Mouse (Mus musculus) MEL (cell line): ENCODE measurements around the gene Gm11172. TPM values are rescaled to one million over a fixed set of nuclear protein-coding genes. Genes with fewer than 3 reads are reported as not detected.

Source experiments
- DNase-seq: peaks from one replicate; pipeline ENCODE4 v3.0.0; 2011; ENCODE audit warnings: low read depth, low spot score
- H3K27ac ChIP-seq: 2 replicates; pipeline ENCODE4 v1.5.1; 2012; ENCODE audit warnings: low read depth, mild to moderate bottlenecking, control low read depth, low read length, moderate library complexity; ENCODE audit not compliant: control insufficient read depth
- H3K27me3 ChIP-seq, 2 experiments: fragments of 150-350 bp in 1 of 2; sonication (generic) in 1 of 2; 2 replicates each; pipeline ENCODE4 v1.6.1; 2012; ENCODE audit warnings: low read length in 2 of 2, mild to moderate bottlenecking in 2 of 2, improper control_type of control experiment in 1 of 2, moderate library complexity in 1 of 2; ENCODE audit not compliant: insufficient read depth in 2 of 2, control insufficient read depth in 1 of 2
- H3K36me3 ChIP-seq, 2 experiments: 2 replicates each; pipeline ENCODE4 v1.6.1; 2012 to 2014; ENCODE audit warnings: low read length in 2 of 2, improper control_type of control experiment in 1 of 2, inconsistent platforms in 1 of 2, mild to moderate bottlenecking in 1 of 2; ENCODE audit not compliant: insufficient read depth in 2 of 2, control insufficient read depth in 1 of 2
- H3K4me1 ChIP-seq, 2 experiments: fragments of 150-350 bp in 1 of 2; sonication (generic) in 1 of 2; 2 replicates each; pipeline ENCODE4 v1.6.1; 2012; ENCODE audit warnings: low read length in 2 of 2, improper control_type of control experiment in 1 of 2, mild to moderate bottlenecking in 1 of 2; ENCODE audit not compliant: insufficient read depth in 2 of 2, control insufficient read depth in 1 of 2
- H3K4me3 ChIP-seq, 2 experiments: fragments of 150-350 bp in 1 of 2; sonication (generic) in 1 of 2; 2 replicates each; pipeline ENCODE4 v1.5.1; 2012; ENCODE audit warnings: low read depth in 2 of 2, low read length in 2 of 2, mild to moderate bottlenecking in 2 of 2, moderate library complexity in 2 of 2, control low read depth in 1 of 2, improper control_type of control experiment in 1 of 2; ENCODE audit not compliant: control insufficient read depth in 1 of 2, insufficient read depth in 1 of 2
- H3K79me2 ChIP-seq: 2 replicates; pipeline ENCODE4 v1.6.1; 2012; ENCODE audit warnings: mild to moderate bottlenecking, low read length, moderate library complexity; ENCODE audit not compliant: control insufficient read depth, poor library complexity, insufficient read depth
- H3K9ac ChIP-seq: 2 replicates; pipeline ENCODE4 v1.6.1; 2012; ENCODE audit warnings: low read depth, mild to moderate bottlenecking, control low read depth, low read length, moderate library complexity; ENCODE audit not compliant: control insufficient read depth, poor library complexity, severe bottlenecking
- H3K9me3 ChIP-seq: fragments of 150-350 bp; sonication (generic); replicated peaks from 2 replicates; pipeline ENCODE4 v1.6.1; 2012; ENCODE audit warnings: mild to moderate bottlenecking, low read length, improper control_type of control experiment, moderate library complexity; ENCODE audit not compliant: insufficient read depth
- BHLHE40 ChIP-seq: IDR thresholded peaks from 2 replicates; pipeline ENCODE4 v1.6.1; 2012; ENCODE audit warnings: low read depth, mild to moderate bottlenecking, inconsistent platforms, low read length, improper control_type of control experiment, borderline replicate concordance
- CHD1 ChIP-seq: IDR thresholded peaks from 2 replicates; pipeline ENCODE4 v1.6.1; 2012; ENCODE audit warnings: low read depth, mild to moderate bottlenecking, inconsistent platforms, low read length, improper control_type of control experiment
- CHD2 ChIP-seq: IDR thresholded peaks from 2 replicates; pipeline ENCODE4 v1.6.1; 2011; ENCODE audit warnings: low read length, improper control_type of control experiment
- CTCF ChIP-seq, 3 experiments: IDR thresholded peaks in 2 of 3; conservative IDR thresholded peaks in 1 of 3; 2 replicates each; pipeline ENCODE4 v1.5.1; 2011 to 2012; ENCODE audit warnings: low read length in 3 of 3, low read depth in 2 of 3, mild to moderate bottlenecking in 2 of 3, improper control_type of control experiment in 1 of 3, inconsistent platforms in 1 of 3, mixed read lengths in 1 of 3, moderate library complexity in 1 of 3; ENCODE audit not compliant: control insufficient read depth in 1 of 3, insufficient read depth in 1 of 3, poor library complexity in 1 of 3, severe bottlenecking in 1 of 3
- E2F4 ChIP-seq: IDR thresholded peaks from 2 replicates; pipeline ENCODE4 v1.6.1; 2011; ENCODE audit warnings: low read depth, low read length, improper control_type of control experiment, borderline replicate concordance
- ELF1 ChIP-seq: IDR thresholded peaks from 2 replicates; pipeline ENCODE4 v1.6.1; 2014; ENCODE audit warnings: low read depth, mild to moderate bottlenecking, inconsistent platforms, low read length, improper control_type of control experiment, moderate library complexity
- EP300 ChIP-seq, 2 experiments: IDR thresholded peaks; 2 replicates each; pipeline ENCODE4 v1.6.1; 2011; ENCODE audit warnings: improper control_type of control experiment in 2 of 2, low read length in 2 of 2, low read depth in 1 of 2, mild to moderate bottlenecking in 1 of 2
- ETS1 ChIP-seq: IDR thresholded peaks from 2 replicates; pipeline ENCODE4 v1.6.1; 2012; ENCODE audit warnings: low read depth, mild to moderate bottlenecking, inconsistent platforms, low read length, improper control_type of control experiment, moderate library complexity
- GATA1 ChIP-seq: IDR thresholded peaks from 2 replicates; pipeline ENCODE4 v1.6.1; 2011; ENCODE audit warnings: low read depth, low read length, improper control_type of control experiment
- HCFC1 ChIP-seq: IDR thresholded peaks from 2 replicates; pipeline ENCODE4 v1.6.1; 2012; ENCODE audit warnings: low read depth, mild to moderate bottlenecking, inconsistent platforms, low read length, improper control_type of control experiment, moderate library complexity
- MAFK ChIP-seq: IDR thresholded peaks from 2 replicates; pipeline ENCODE4 v1.6.1; 2011; ENCODE audit warnings: low read depth, mild to moderate bottlenecking, low read length, improper control_type of control experiment, borderline replicate concordance
- MAX ChIP-seq: IDR thresholded peaks from 2 replicates; pipeline ENCODE4 v1.6.1; 2011; ENCODE audit warnings: low read length, improper control_type of control experiment
- MAZ ChIP-seq: IDR thresholded peaks from 2 replicates; pipeline ENCODE4 v1.6.1; 2012; ENCODE audit warnings: low read depth, mild to moderate bottlenecking, inconsistent platforms, low read length, improper control_type of control experiment
- MEF2A ChIP-seq: IDR thresholded peaks from 2 replicates; pipeline ENCODE4 v1.6.1; 2014; ENCODE audit warnings: low read depth, mild to moderate bottlenecking, inconsistent platforms, low read length, improper control_type of control experiment; ENCODE audit not compliant: poor library complexity, insufficient replicate concordance, severe bottlenecking; ENCODE audit errors: extremely low read depth
- MXI1 ChIP-seq: IDR thresholded peaks from 2 replicates; pipeline ENCODE4 v1.6.1; 2011; ENCODE audit warnings: mild to moderate bottlenecking, low read depth, low read length, improper control_type of control experiment
- MYB ChIP-seq: IDR thresholded peaks from 2 replicates; pipeline ENCODE4 v1.6.1; 2011; ENCODE audit warnings: mild to moderate bottlenecking, low read depth, low read length, improper control_type of control experiment
- MYC ChIP-seq: IDR thresholded peaks from 2 replicates; pipeline ENCODE4 v1.6.1; 2011; ENCODE audit warnings: low read depth, mild to moderate bottlenecking, low read length, improper control_type of control experiment, moderate library complexity
- POLR2AphosphoS2 ChIP-seq: IDR thresholded peaks from 2 replicates; pipeline ENCODE4 v1.6.1; 2011; ENCODE audit warnings: low read length, improper control_type of control experiment
- RAD21 ChIP-seq: IDR thresholded peaks from 2 replicates; pipeline ENCODE4 v1.6.1; 2011; ENCODE audit warnings: mild to moderate bottlenecking, low read depth, low read length, improper control_type of control experiment
- RCOR1 ChIP-seq: IDR thresholded peaks from 2 replicates; pipeline ENCODE4 v1.6.1; 2012; ENCODE audit warnings: low read depth, mild to moderate bottlenecking, inconsistent platforms, low read length, improper control_type of control experiment
- SIN3A ChIP-seq: IDR thresholded peaks from 2 replicates; pipeline ENCODE4 v1.6.1; 2012; ENCODE audit warnings: low read length, improper control_type of control experiment, inconsistent platforms
- SMC3 ChIP-seq: IDR thresholded peaks from 2 replicates; pipeline ENCODE4 v1.6.1; 2011; ENCODE audit warnings: low read depth, low read length, improper control_type of control experiment
- TBP ChIP-seq: IDR thresholded peaks from 2 replicates; pipeline ENCODE4 v1.8.0; 2011; ENCODE audit warnings: low read depth, low read length, improper control_type of control experiment
- ZC3H11A ChIP-seq: IDR thresholded peaks from 2 replicates; pipeline ENCODE4 v1.6.1; 2012; ENCODE audit warnings: low read depth, mild to moderate bottlenecking, inconsistent platforms, low read length, improper control_type of control experiment
- ZKSCAN1 ChIP-seq: IDR thresholded peaks from 2 replicates; pipeline ENCODE4 v1.6.1; 2012; ENCODE audit warnings: low read depth, mild to moderate bottlenecking, inconsistent platforms, low read length, improper control_type of control experiment, moderate library complexity
- ZNF384 ChIP-seq: IDR thresholded peaks from 2 replicates; pipeline ENCODE4 v1.6.1; 2012; ENCODE audit warnings: low read depth, mild to moderate bottlenecking, inconsistent platforms, low read length, improper control_type of control experiment
- polyA plus RNA-seq, 2 experiments: library from polyadenylated mRNA; stranded (reverse) in 1 of 2; unstranded in 1 of 2; fragments of >175 nt in 1 of 2; fragments of >200 nt in 1 of 2; gene quantifications; 2 replicates each; pipeline versions ENCODE4 v1.2.1 to v1.2.4; 2012; ENCODE audit warnings: low replicate concordance in 2 of 2, low read depth in 1 of 2; ENCODE audit not compliant: insufficient read length in 2 of 2, insufficient read depth in 1 of 2, missing spikeins in 1 of 2
- total RNA-seq: library from RNA; depleted of rRNA; stranded (reverse); fragments of 300-350 nt; gene quantifications from 2 replicates; pipeline ENCODE4 v1.2.3, GENCODE M21; 2012

Gm11172 gene
- total and polyA plus RNA-seq, 3 experiments, result not detected

- TF ChIP-seq MAFK, result no peak
- no peak for TF ChIP-seq MEF2A
- TF ChIP-seq ELF1, result no peak
- TF ChIP-seq E2F4, result no peak
- TF ChIP-seq CHD2, result no peak
- TF ChIP-seq ZKSCAN1, result no peak
- TF ChIP-seq ZC3H11A, result no peak
- TF ChIP-seq CTCF (IDR thresholded peaks at IDR 0.05 in 2 of 3, conservative IDR thresholded peaks at IDR 0.05 in 1 of 3; ENCODE audit: control insufficient read depth in 1 of 3, insufficient read depth in 1 of 3, low read depth in 2 of 3, low read length in 3 of 3, poor library complexity in 1 of 3, severe bottlenecking in 1 of 3), result peak in 1 of 3 experiments; percentile 1; a peak in 1 of 6 replicates
- TF ChIP-seq POLR2AphosphoS2, result no peak
- no peak for TF ChIP-seq ZNF384
Measured at GRCm38 (mm10) chr16:10785371-10786231, 27.1 kb upstream of the Gm11172 start, which contains the start of gene Socs1 (continued).

DNA sequence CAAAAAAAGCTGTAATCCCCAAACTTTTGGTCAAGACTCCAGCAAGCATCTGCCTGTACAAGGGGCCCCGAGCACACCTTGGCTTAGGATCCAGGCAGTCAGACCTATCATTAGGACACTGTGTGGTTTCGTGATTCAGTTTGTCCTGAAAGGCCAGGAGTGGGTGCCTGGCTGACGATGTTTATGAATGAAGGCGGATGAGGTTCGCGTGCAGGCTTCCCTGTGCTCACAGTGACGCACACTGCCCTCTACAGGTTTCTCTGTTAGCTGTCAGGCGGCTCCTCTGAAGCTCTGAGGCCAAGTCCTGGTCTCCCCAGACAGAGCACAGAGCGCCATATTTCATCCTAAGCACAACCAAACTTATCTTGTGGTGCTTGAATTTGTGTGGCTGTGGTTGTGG, 26.4 kb upstream of the Gm11172 start:
- Histone ChIP-seq H3K9me3 (no peaks in the 10 kb centered on the region), H3K27me3 (peaks cover 0 to 4% of the 10 kb centered on the region in 2 experiments; a peak in 2 of 4 replicates), H3K4me3 (peak overlapping the region; percentile 95 to 100), H3K36me3 (no peaks in the 10 kb centered on the region), H3K4me1 (peaks cover 0 to 3% of the 10 kb centered on the region in 2 experiments; a peak in 1 of 4 replicates), H3K9ac (peak overlapping the region; percentile 86), H3K79me2 (no peaks in the 10 kb centered on the region; the same call in 1 of the 2 replicates), H3K27ac (peak overlapping the region; percentile 72)
- TF ChIP-seq ETS1 (no peak; the same call in 1 of the 2 replicates), MAFK (no peak), MYB (no peak), CHD1 (no peak), ZC3H11A (peak; percentile 75), BHLHE40 (peak; percentile 19; the same call in 1 of the 2 replicates), SMC3 (peak; percentile 88), MXI1 (peak; percentile 88), HCFC1 (peak; percentile 45; the same call in 1 of the 2 replicates), EP300 (IDR thresholded peaks at IDR 0.05; ENCODE audit: low read depth in 1 of 2, low read length in 2 of 2) (no peak), ZNF384 (no peak), MAZ (peak; percentile 49; the same call in 1 of the 2 replicates), GATA1 (no peak), SIN3A (peak; percentile 89), MAX (peak; percentile 72), RAD21 (peak; percentile 87), MYC (peak; percentile 76), POLR2AphosphoS2 (no peak), TBP (no peak), RCOR1 (peak; percentile 11; the same call in 1 of the 2 replicates), CTCF (IDR thresholded peaks at IDR 0.05 in 2 of 3, conservative IDR thresholded peaks at IDR 0.05 in 1 of 3; ENCODE audit: control insufficient read depth in 1 of 3, insufficient read depth in 1 of 3, low read depth in 2 of 3, low read length in 3 of 3, poor library complexity in 1 of 3, severe bottlenecking in 1 of 3) (peak; percentile 70 to 90 (median 87)), ZKSCAN1 (0 out of 2 replicates have a peak, but pooled peaks have one; percentile 16), CHD2 (no peak)
- peak; percentile 93 for DNase-seq
